ENCODE assay signal across 21 mouse cellular contexts in genomic region chr2:168854777-168855176, GRCm38 (mm10).
"Had no signal": no experiment of that assay in that cellular context is flagged by ENCODE, and none has a peak within 500 bp of the region (broad histone marks: within the 10 kb centered on the region; RNA-seq: fewer than 3 reads in every experiment).

No protein-coding gene starts in this region.

- ATAC-seq: liver, postnatal 0 days; lung, postnatal 0 days; midbrain, embryonic 16.5 days had no signal

- H3K36me3 ChIP-seq: lung, embryonic 15.5 days; midbrain, embryonic 10.5 days; midbrain, embryonic 12.5 days; neural tube, embryonic 13.5 days; neural tube, embryonic 15.5 days had no signal

- DNase-seq: liver, postnatal 0 days; lung, adult 2 months; lung, postnatal 14 days; lung, postnatal 36 days; midbrain, embryonic 14.5 days; retina, postnatal 1 day; right cerebral cortex, adult 18-20 months; right cerebral cortex, postnatal 25 days; right cerebral cortex, postnatal 4 days; spleen, adult 18-20 months; thymus, adult 18-20 months; thymus, postnatal 14 days; thymus, postnatal 36 days had no signal

- H3K9ac ChIP-seq: liver, postnatal 0 days; lung, embryonic 15.5 days; midbrain, embryonic 12.5 days; neural tube, embryonic 13.5 days; neural tube, embryonic 15.5 days had no signal

- H3K9me3 ChIP-seq: lung, embryonic 15.5 days; midbrain, embryonic 10.5 days; midbrain, embryonic 12.5 days; neural tube, embryonic 13.5 days; neural tube, embryonic 15.5 days had no signal

- H3K4me3 ChIP-seq: lung, embryonic 15.5 days; midbrain, embryonic 10.5 days; midbrain, embryonic 12.5 days; myocyte; neural tube, embryonic 13.5 days; neural tube, embryonic 15.5 days had no signal

- H3K4me1 ChIP-seq: lung, embryonic 15.5 days; neural tube, embryonic 15.5 days had no signal

- H3K4me2 ChIP-seq: lung, embryonic 15.5 days; midbrain, embryonic 12.5 days; neural tube, embryonic 13.5 days; neural tube, embryonic 15.5 days had no signal

- H3K27me3 ChIP-seq: lung, embryonic 15.5 days; neural tube, embryonic 15.5 days had no signal

- H3K27ac ChIP-seq: lung, embryonic 15.5 days; midbrain, embryonic 10.5 days; midbrain, embryonic 12.5 days; neural tube, embryonic 13.5 days; neural tube, embryonic 15.5 days had no signal
